Mouse (Mus musculus) urinary bladder, postnatal 4 days (tissue): ENCODE results near the gene Krt19.

Experiments used
- DNase-seq, 2 experiments: peaks; one replicate each; pipeline ENCODE4 v3.0.0; 2021 to 2022; ENCODE audit warnings: low spot score in 2 of 2

Krt19 gene

GRCm38 (mm10) chr11:100137693-100138092 lies 10.8 kb downstream of the Krt19 start:
- no peak for DNase-seq

- DNase-seq, result no peak
Observed at GRCm38 (mm10) chr11:100136559-100136958, 11.9 kb downstream of the Krt19 start.

- no peak for DNase-seq
Observed at GRCm38 (mm10) chr11:100135731-100136130, 12.7 kb downstream of the Krt19 start, which contains the start of gene Krt15. Gene Krt15, minus strand, starts transcription at chr11:100135928.

- DNase-seq, result no peak
Observed at GRCm38 (mm10) chr11:100124901-100125300, 23.6 kb downstream of the Krt19 start.

- no peak for DNase-seq
Observed at GRCm38 (mm10) chr11:100121466-100121865, 27.0 kb downstream of the Krt19 start, which contains the start of gene Krt13. Gene Krt13, minus strand, starts transcription at chr11:100121566.

GRCm38 (mm10) chr11:100120331-100120730 lies 28.1 kb downstream of the Krt19 start:
- no peak for DNase-seq

- no peak for DNase-seq
Observed at GRCm38 (mm10) chr11:100113742-100114029, 34.8 kb downstream of the Krt19 start.

- DNase-seq, result no peak
Observed at GRCm38 (mm10) chr11:100112935-100113741, 35.3 kb downstream of the Krt19 start.

GRCm38 (mm10) chr11:100105576-100106122 lies 42.8 kb downstream of the Krt19 start, which contains the start of gene Krt36:
Gene Krt36, minus strand, starts transcription at chr11:100105626.
- no peak for DNase-seq

GRCm38 (mm10) chr11:100102693-100103429 lies 45.6 kb downstream of the Krt19 start:
- DNase-seq, result no peak

- DNase-seq, result no peak
Observed at GRCm38 (mm10) chr11:100100391-100100790, 48.1 kb downstream of the Krt19 start.

- no peak for DNase-seq
Observed at GRCm38 (mm10) chr11:100097819-100098218, 50.6 kb downstream of the Krt19 start.

GRCm38 (mm10) chr11:100096141-100096540 lies 52.3 kb downstream of the Krt19 start, which contains the start of gene Krt35:
Gene Krt35, minus strand, starts transcription at chr11:100096241.
- DNase-seq, result no peak
